Mouse (Mus musculus) common myeloid progenitor, adult 5-6 weeks (primary cell): Measurements from ENCODE around the gene Gimd1. TPM values are rescaled to one million over a fixed set of nuclear protein-coding genes. Genes with fewer than 3 reads are reported as not detected.

Experiments
- ATAC-seq: replicated peaks from 2 replicates; pipeline ENCODE4 v1.8.0; 2016; ENCODE audit warnings: low read depth, mild to moderate bottlenecking, moderate TSS enrichment, inconsistent platforms; ENCODE audit not compliant: poor library complexity, severe bottlenecking
- total RNA-seq: library from RNA; stranded (forward); fragments of 200-1000, 187-1606 nt; gene quantifications from 2 replicates; pipeline ENCODE4 v1.2.3, GENCODE M21; 2017

Gimd1 gene
- not detected in 2 replicates for total RNA-seq

GRCm38 (mm10) chr3:132629601-132630239 lies at the start of gene Gimd1:
Gimd1 (plus strand) TSS chr3:132629820.
- ATAC-seq: no peak

- ATAC-seq: no peak
These were observed 48.4 kb upstream of the Gimd1 start for GRCm38 (mm10) chr3:132581198-132581597.

- ATAC-seq: no peak
These were observed 47.3 kb upstream of the Gimd1 start for GRCm38 (mm10) chr3:132582339-132582738.

- ATAC-seq: no peak
These were observed 44.3 kb upstream of the Gimd1 start for GRCm38 (mm10) chr3:132585122-132585972.

GRCm38 (mm10) chr3:132588146-132588545 lies 41.5 kb upstream of the Gimd1 start:
- no peak for ATAC-seq

GRCm38 (mm10) chr3:132590010-132590409 lies 39.6 kb upstream of the Gimd1 start:
- no peak for ATAC-seq

- ATAC-seq: no peak
These were observed 39.0 kb upstream of the Gimd1 start for GRCm38 (mm10) chr3:132590604-132591003.

- ATAC-seq: no peak
These were observed 879 bp upstream of the Gimd1 start for GRCm38 (mm10) chr3:132628741-132629140.

GRCm38 (mm10) chr3:132633261-132633660 lies 3.6 kb downstream of the Gimd1 start:
- ATAC-seq: no peak

GRCm38 (mm10) chr3:132637080-132637479 lies 7.5 kb downstream of the Gimd1 start:
- ATAC-seq: no peak

GRCm38 (mm10) chr3:132644071-132644470 lies 14.5 kb downstream of the Gimd1 start:
- no peak for ATAC-seq

- ATAC-seq: no peak
These were observed 17.2 kb downstream of the Gimd1 start for GRCm38 (mm10) chr3:132646814-132647213.

GRCm38 (mm10) chr3:132649368-132649767 lies 19.7 kb downstream of the Gimd1 start:
- no peak for ATAC-seq

- ATAC-seq: no peak
These were observed 20.6 kb downstream of the Gimd1 start for GRCm38 (mm10) chr3:132650191-132650590.

- no peak for ATAC-seq
These were observed 22.2 kb downstream of the Gimd1 start for GRCm38 (mm10) chr3:132651776-132652175.

GRCm38 (mm10) chr3:132653959-132654358 lies 24.3 kb downstream of the Gimd1 start:
- no peak for ATAC-seq

- ATAC-seq: no peak
These were observed 26.3 kb downstream of the Gimd1 start for GRCm38 (mm10) chr3:132655955-132656354.

GRCm38 (mm10) chr3:132677494-132677893 lies 47.9 kb downstream of the Gimd1 start:
- ATAC-seq: no peak

GRCm38 (mm10) chr3:132683447-132684230 lies 54.0 kb downstream of the Gimd1 start, which contains the start of gene Tbck:
Tbck (plus strand) TSS chr3:132684144.
- peak; percentile 94 for ATAC-seq

- ATAC-seq: no peak
These were observed 54.8 kb downstream of the Gimd1 start, which contains the start of gene Aimp1 for GRCm38 (mm10) chr3:132684231-132684928. Aimp1 (minus strand) TSS chr3:132684370.
